Mouse (Mus musculus) heart, embryonic 10.5 days (tissue): ENCODE data around the gene Pgbd5. TPM values are rescaled to one million over a fixed set of nuclear protein-coding genes. Genes with fewer than 3 reads are reported as not detected.
A peak's percentile ranks its signal among the peaks of the same experiment; 100 is the strongest.
"Not testable (repeated sequence)": the region's sequence is repeated elsewhere in the genome, so short reads cannot be mapped to it uniquely, and the experiment has no call there.

Experiments used
- DNase-seq: peaks from one replicate; pipeline ENCODE4 v3.0.0-alpha.2; 2017; ENCODE audit warnings: low spot score
- H3K27ac ChIP-seq: fragments of 300-500 bp; sonication (generic); 2 replicates; pipeline ENCODE4 v1.5.1; 2016; ENCODE audit warnings: mild to moderate bottlenecking
- H3K27me3 ChIP-seq: fragments of 300-500 bp; sonication (generic); 2 replicates; pipeline ENCODE4 v1.6.1; 2016; ENCODE audit warnings: mild to moderate bottlenecking; ENCODE audit not compliant: poor library complexity, insufficient read depth, severe bottlenecking
- H3K36me3 ChIP-seq: fragments of 300-500 bp; sonication (generic); 2 replicates; pipeline ENCODE4 v1.6.1; 2016; ENCODE audit warnings: mild to moderate bottlenecking, moderate library complexity
- H3K4me1 ChIP-seq: fragments of 300-500 bp; sonication (generic); 2 replicates; pipeline ENCODE4 v1.6.1; 2016; ENCODE audit warnings: mild to moderate bottlenecking
- H3K4me3 ChIP-seq: fragments of 300-500 bp; sonication (generic); 2 replicates; pipeline ENCODE4 v1.5.1; 2016; ENCODE audit warnings: mild to moderate bottlenecking, moderate library complexity
- H3K9me3 ChIP-seq: fragments of 300-500 bp; sonication (generic); 2 replicates; pipeline ENCODE4 v1.6.1; 2016; ENCODE audit warnings: mild to moderate bottlenecking, moderate library complexity
- WGBS: fragments of 180-500 bp; shearing (Covaris S2); methylation state at CpG from one replicate; pipeline ENCODE4 v1.1.7; 2016; 5-methylcytosine and 5-hydroxymethylcytosine counted together
- polyA plus RNA-seq: library from polyadenylated mRNA; unstranded; fragments of >200 nt; fragmentation: Nextera tagmentation; extraction: Ambion mirVana; gene quantifications from 2 replicates; pipeline ENCODE4 v1.2.1, GENCODE M21; 2016

The Pgbd5 gene
- polyA plus RNA-seq, 1 experiment from 2014 or later = 1.6 TPM

- H3K36me3 ChIP-seq = no peaks in the 10 kb centered on the region
- no peak for DNase-seq
- H3K27me3 ChIP-seq = peaks cover 8% of the 10 kb centered on the region; the same call in 1 of the 2 replicates
- H3K4me1 ChIP-seq = no peaks in the 10 kb centered on the region
- H3K27ac ChIP-seq = no peak overlapping the region
- no peaks in the 10 kb centered on the region for H3K9me3 ChIP-seq
- H3K4me3 ChIP-seq = no peak overlapping the region
- 27% methylated on average over 3 of the region's 3 CpGs for WGBS
Measured at GRCm38 (mm10) chr8:124455359-124455758, 15.9 kb upstream of the Pgbd5 start.

- WGBS = 81% methylated on average over 8 of the region's 8 CpGs
- Histone ChIP-seq H3K27me3 (0 out of 2 replicates have a peak, but pooled peaks cover 3% of the 10 kb centered on the region), H3K4me3 (no peak overlapping the region), H3K9me3 (no peaks in the 10 kb centered on the region), H3K27ac (no peak overlapping the region), H3K4me1 (no peaks in the 10 kb centered on the region), H3K36me3 (no peaks in the 10 kb centered on the region)
- DNase-seq = no peak
Measured at GRCm38 (mm10) chr8:124450192-124450895, 10.9 kb upstream of the Pgbd5 start.

GRCm38 (mm10) chr8:124448962-124449670, 9.7 kb upstream of the Pgbd5 start:
- 0 out of 2 replicates have a peak, but pooled peaks cover 3% of the 10 kb centered on the region for H3K27me3 ChIP-seq
- no peaks in the 10 kb centered on the region for H3K36me3 ChIP-seq
- WGBS = 59% methylated on average over 10 of the region's 10 CpGs
- no peak for DNase-seq
- no peak overlapping the region for H3K4me3 ChIP-seq
- no peaks in the 10 kb centered on the region for H3K4me1 ChIP-seq
- no peak overlapping the region for H3K27ac ChIP-seq
- H3K9me3 ChIP-seq = no peaks in the 10 kb centered on the region

GRCm38 (mm10) chr8:124436741-124437140, 2.7 kb downstream of the Pgbd5 start:
- Histone ChIP-seq H3K36me3 (no peaks in the 10 kb centered on the region), H3K9me3 (no peaks in the 10 kb centered on the region), H3K4me1 (peaks cover 36% of the 10 kb centered on the region), H3K27ac (no peak overlapping the region), H3K4me3 (no peak overlapping the region), H3K27me3 (peaks cover 21% of the 10 kb centered on the region)
- no peak for DNase-seq
- WGBS = 21% methylated on average over 4 of the region's 4 CpGs

- H3K4me1 ChIP-seq = peaks cover 45% of the 10 kb centered on the region
- H3K27ac ChIP-seq = no peak overlapping the region
- peaks cover 31% of the 10 kb centered on the region for H3K27me3 ChIP-seq
- DNase-seq = no peak
- no peaks in the 10 kb centered on the region for H3K9me3 ChIP-seq
- 49% methylated on average over 10 of the region's 10 CpGs for WGBS
- H3K36me3 ChIP-seq = no peaks in the 10 kb centered on the region
- no peak overlapping the region for H3K4me3 ChIP-seq
Measured at GRCm38 (mm10) chr8:124435707-124436243, 3.7 kb downstream of the Pgbd5 start.

- no peak for DNase-seq
- Histone ChIP-seq H3K4me3 (no peak overlapping the region), H3K9me3 (no peaks in the 10 kb centered on the region), H3K27me3 (peaks cover 32% of the 10 kb centered on the region), H3K4me1 (peaks cover 49% of the 10 kb centered on the region), H3K27ac (no peak overlapping the region), H3K36me3 (no peaks in the 10 kb centered on the region)
- WGBS = 38% methylated on average over 4 of the region's 4 CpGs
Measured at GRCm38 (mm10) chr8:124435170-124435569, 4.3 kb downstream of the Pgbd5 start.

- peak overlapping the region; percentile 76 for H3K4me3 ChIP-seq
- H3K27me3 ChIP-seq = peaks cover 32% of the 10 kb centered on the region
- DNase-seq = peak; percentile 98
- no peaks in the 10 kb centered on the region for H3K9me3 ChIP-seq
- no peaks in the 10 kb centered on the region for H3K36me3 ChIP-seq
- peak overlapping the region; percentile 78 for H3K27ac ChIP-seq
- 5% methylated on average over 88 of the region's 101 CpGs for WGBS
- H3K4me1 ChIP-seq = peaks cover 58% of the 10 kb centered on the region
Measured at GRCm38 (mm10) chr8:124434126-124434790, 5.2 kb downstream of the Pgbd5 start.

GRCm38 (mm10) chr8:124433451-124434125, 5.9 kb downstream of the Pgbd5 start:
- no peak for DNase-seq
- H3K36me3 ChIP-seq = no peaks in the 10 kb centered on the region
- H3K4me1 ChIP-seq = peaks cover 62% of the 10 kb centered on the region
- H3K27ac ChIP-seq = peak overlapping the region; percentile 78
- peak overlapping the region; percentile 76 for H3K4me3 ChIP-seq
- WGBS = 1% methylated on average over 55 of the region's 56 CpGs
- H3K27me3 ChIP-seq = peaks cover 32% of the 10 kb centered on the region
- H3K9me3 ChIP-seq = no peaks in the 10 kb centered on the region

GRCm38 (mm10) chr8:124430881-124431280, 8.6 kb downstream of the Pgbd5 start:
- H3K9me3 ChIP-seq = no peaks in the 10 kb centered on the region
- 40% methylated on average over 6 of the region's 6 CpGs for whole genome bisulfite sequencing
- H3K27ac ChIP-seq = peak overlapping the region; percentile 18; the same call in 1 of the 2 replicates
- DNase-seq = no peak
- H3K4me1 ChIP-seq = peaks cover 55% of the 10 kb centered on the region
- peaks cover 32% of the 10 kb centered on the region for H3K27me3 ChIP-seq
- no peaks in the 10 kb centered on the region for H3K36me3 ChIP-seq
- H3K4me3 ChIP-seq = peak overlapping the region; percentile 15; the same call in 1 of the 2 replicates

- Histone ChIP-seq H3K4me3 (0 out of 2 replicates have a peak overlapping the region, but pooled peaks have one; percentile 8), H3K36me3 (no peaks in the 10 kb centered on the region), H3K27me3 (peaks cover 32% of the 10 kb centered on the region), H3K9me3 (no peaks in the 10 kb centered on the region), H3K27ac (peak overlapping the region; percentile 62), H3K4me1 (peaks cover 45% of the 10 kb centered on the region)
- WGBS = 40% methylated on average over 6 of the region's 6 CpGs
- DNase-seq = no peak
Measured at GRCm38 (mm10) chr8:124429417-124429816, 10.0 kb downstream of the Pgbd5 start.

GRCm38 (mm10) chr8:124428721-124429120, 10.7 kb downstream of the Pgbd5 start:
- H3K27ac ChIP-seq, H3K9me3 ChIP-seq, DNase-seq, H3K4me3 ChIP-seq, H3K36me3 ChIP-seq: not testable (repeated sequence)
- Histone ChIP-seq H3K27me3 (peaks cover 31% of the 10 kb centered on the region), H3K4me1 (peaks cover 40% of the 10 kb centered on the region)
- WGBS = 59% methylated on average over 2 of the region's 2 CpGs

GRCm38 (mm10) chr8:124421413-124421812, 18.0 kb downstream of the Pgbd5 start:
- Histone ChIP-seq H3K27me3 (no peaks in the 10 kb centered on the region), H3K36me3 (no peaks in the 10 kb centered on the region), H3K9me3 (no peaks in the 10 kb centered on the region), H3K4me3 (peak overlapping the region; percentile 15; the same call in 1 of the 2 replicates), H3K4me1 (peaks cover 38% of the 10 kb centered on the region), H3K27ac (peak overlapping the region; percentile 77)
- WGBS = 23% methylated on average over 8 of the region's 8 CpGs
- peak; percentile 84 for DNase-seq
